Mouse (Mus musculus) large intestine, adult 2 months (tissue): ENCODE data around the gene Sec22b. TPM values are rescaled to one million over a fixed set of nuclear protein-coding genes. Genes with fewer than 3 reads are reported as not detected.

Experiments
- DNase-seq: peaks from one replicate; pipeline ENCODE4 v3.0.0-alpha.2; 2012; ENCODE audit warnings: low read depth, low spot score
- WGBS: fragments of 180-500 bp; shearing (Covaris S2); methylation state at CpG from one replicate; pipeline ENCODE4 v1.1.7; 2018; 5-methylcytosine and 5-hydroxymethylcytosine counted together
- polyA plus RNA-seq: library from polyadenylated mRNA; depleted of rRNA; stranded (reverse); fragments of >200 nt; gene quantifications from 2 replicates; pipeline ENCODE4 v1.2.3, GENCODE M21; 2012

Sec22b gene
- polyA plus RNA-seq, 1 experiment = 32.2 TPM

GRCm38 (mm10) chr3:97937945-97938266 lies 36.9 kb downstream of the Sec22b start:
- no peak for DNase-seq
- WGBS = 72% methylated on average over 6 of the region's 6 CpGs

- no peak for DNase-seq
These were observed 38.0 kb downstream of the Sec22b start for GRCm38 (mm10) chr3:97938814-97939526.

GRCm38 (mm10) chr3:97939626-97940510 lies 38.9 kb downstream of the Sec22b start:
- 38% methylated on average over 10 of the region's 10 CpGs for WGBS
- DNase-seq = no peak

More at GRCm38 (mm10) chr3:97938814-97939526, 38.0 kb downstream of the Sec22b start:
- 82% methylated on average over 7 of the region's 7 CpGs for WGBS

GRCm38 (mm10) chr3:97940511-97941204 lies 39.7 kb downstream of the Sec22b start:
- WGBS = 79% methylated on average over 9 of the region's 9 CpGs
- DNase-seq = no peak

GRCm38 (mm10) chr3:97941440-97942259 lies 40.7 kb downstream of the Sec22b start:
- no peak for DNase-seq
- WGBS = 81% methylated on average over 11 of the region's 11 CpGs

- 38% methylated on average over 16 of the region's 16 CpGs for WGBS
- DNase-seq = no peak
These were observed 41.4 kb downstream of the Sec22b start for GRCm38 (mm10) chr3:97942260-97942950.

- 47% methylated on average over 5 of the region's 5 CpGs for WGBS
- no peak for DNase-seq
These were observed 43.5 kb downstream of the Sec22b start for GRCm38 (mm10) chr3:97944462-97944861.

GRCm38 (mm10) chr3:97946439-97946838 lies 45.4 kb downstream of the Sec22b start:
- no peak for DNase-seq
- WGBS = 49% methylated on average over 4 of the region's 4 CpGs

GRCm38 (mm10) chr3:97948518-97948917 lies 47.5 kb downstream of the Sec22b start:
- no peak for DNase-seq
- 48% methylated on average over 2 of the region's 2 CpGs for WGBS

GRCm38 (mm10) chr3:97949946-97950345 lies 49.0 kb downstream of the Sec22b start:
- no peak for DNase-seq
- WGBS = 79% methylated on average over 5 of the region's 5 CpGs

GRCm38 (mm10) chr3:97951134-97951533 lies 50.1 kb downstream of the Sec22b start:
- WGBS = 75% methylated on average over 3 of the region's 3 CpGs
- no peak for DNase-seq

GRCm38 (mm10) chr3:97953196-97953595 lies 52.2 kb downstream of the Sec22b start:
- DNase-seq = no peak
- 82% methylated on average over 2 of the region's 2 CpGs for WGBS

- 65% methylated on average over 6 of the region's 6 CpGs for WGBS
- no peak for DNase-seq
These were observed 55.3 kb downstream of the Sec22b start for GRCm38 (mm10) chr3:97956322-97956721.

- no peak for DNase-seq
- 41% methylated on average over 1 of the region's 1 CpGs for WGBS
These were observed 55.9 kb downstream of the Sec22b start for GRCm38 (mm10) chr3:97956926-97957325.

GRCm38 (mm10) chr3:97960783-97961594 lies 60.0 kb downstream of the Sec22b start:
- 82% methylated on average over 14 of the region's 14 CpGs for WGBS
- DNase-seq = no peak

GRCm38 (mm10) chr3:97961962-97962361 lies 61.0 kb downstream of the Sec22b start:
- WGBS = 74% methylated on average over 6 of the region's 6 CpGs
- DNase-seq = no peak

GRCm38 (mm10) chr3:97964878-97965353 lies 63.9 kb downstream of the Sec22b start:
- no peak for DNase-seq
- WGBS = 64% methylated on average over 14 of the region's 14 CpGs

- DNase-seq = no peak
- WGBS = 49% methylated on average over 2 of the region's 2 CpGs
These were observed 66.6 kb downstream of the Sec22b start for GRCm38 (mm10) chr3:97967627-97968026.
